Mouse (Mus musculus) midbrain, embryonic 14.5 days (tissue): ENCODE data around the gene Serpina3j. TPM values are rescaled to one million over a fixed set of nuclear protein-coding genes. Genes with fewer than 3 reads are reported as not detected.

Experiments
- ATAC-seq: fragments of 200-750 bp; cut with Nextera tagmentation; 2 replicates; pipeline ENCODE4 v1.8.0; 2017; ENCODE audit warnings: moderate number of reproducible peaks, moderate library complexity; ENCODE audit not compliant: low FRiP score, low TSS enrichment
- DNase-seq: peaks from one replicate; pipeline ENCODE4 v3.0.0-alpha.2; 2015
- H3K27ac ChIP-seq: fragments of 300-500 bp; sonication (generic); replicated peaks from 2 replicates; pipeline ENCODE4 v1.5.1; 2014; ENCODE audit warnings: mild to moderate bottlenecking, low read depth, low read length, moderate library complexity
- H3K27me3 ChIP-seq: fragments of 300-500 bp; sonication (generic); 2 replicates; pipeline ENCODE4 v1.6.1; 2014; ENCODE audit warnings: low read length, control low read depth, mixed read lengths; ENCODE audit not compliant: control insufficient read depth, insufficient read depth
- H3K36me3 ChIP-seq: fragments of 300-500 bp; sonication (generic); 2 replicates; pipeline ENCODE4 v1.6.1; 2014; ENCODE audit warnings: low read length, control low read depth; ENCODE audit not compliant: control insufficient read depth, insufficient read depth
- H3K4me1 ChIP-seq: fragments of 300-500 bp; sonication (generic); 2 replicates; pipeline ENCODE4 v1.6.1; 2014; ENCODE audit warnings: mild to moderate bottlenecking, antibody characterized with exemption, low read length, control low read depth; ENCODE audit not compliant: control insufficient read depth, insufficient read depth
- H3K4me2 ChIP-seq: fragments of 300-500 bp; sonication (generic); 2 replicates; pipeline ENCODE4 v1.6.1; 2014; ENCODE audit warnings: mild to moderate bottlenecking, low read length, moderate library complexity
- H3K4me3 ChIP-seq: fragments of 300-500 bp; sonication (generic); replicated peaks from 2 replicates; pipeline ENCODE4 v1.5.1; 2014; ENCODE audit warnings: low read depth, low read length
- H3K9ac ChIP-seq: fragments of 300-500 bp; sonication (generic); replicated peaks from 2 replicates; pipeline ENCODE4 v1.6.1; 2014; ENCODE audit warnings: mild to moderate bottlenecking, low read length, moderate library complexity
- H3K9me3 ChIP-seq: fragments of 300-500 bp; sonication (generic); 2 replicates; pipeline ENCODE4 v1.6.1; 2016; ENCODE audit warnings: low read length, control low read depth, mixed read lengths; ENCODE audit not compliant: control insufficient read depth
- WGBS: fragments of 180-500 bp; shearing (Covaris S2); extraction: QIAGEN DNeasy Blood & Tissue Kit; methylation state at CpG from one replicate; pipeline ENCODE4 v1.1.7; 2014; 5-methylcytosine and 5-hydroxymethylcytosine counted together
- polyA plus RNA-seq: library from polyadenylated mRNA; unstranded; fragments of >200 nt; fragmentation: Nextera tagmentation; extraction: Ambion mirVana; gene quantifications from 2 replicates; pipeline ENCODE4 v1.2.1, GENCODE M21; 2014

Gene Serpina3j
- not detected in 2 replicates for polyA plus RNA-seq

GRCm38 (mm10) chr12:104314253-104314652 lies at the start of gene Serpina3j:
TSS of gene Serpina3j (plus strand) at chr12:104314553.
- H3K4me3 ChIP-seq = no peak within 1 kb of the TSS
- DNase-seq (no peak), ATAC-seq (no peak)
- no peak within 1 kb of the TSS for H3K27ac ChIP-seq
- H3K4me1 ChIP-seq = no peaks in the 10 kb centered on the region
- H3K27me3 ChIP-seq = no peaks in the 10 kb centered on the region
- no peaks in the 10 kb centered on the region for H3K9me3 ChIP-seq
- H3K4me2 ChIP-seq = no peak within 1 kb of the TSS
- WGBS = 93% methylated on average over 1 of the region's 1 CpGs
- H3K36me3 ChIP-seq = no peaks in the 10 kb centered on the region
- H3K9ac ChIP-seq = no peak within 1 kb of the TSS

GRCm38 (mm10) chr12:104266374-104266773 lies 48.0 kb upstream of the Serpina3j start:
- ATAC-seq = no peak
- Histone ChIP-seq H3K27ac (no peak overlapping the region), H3K4me3 (no peak overlapping the region), H3K36me3 (no peaks in the 10 kb centered on the region), H3K4me1 (no peaks in the 10 kb centered on the region), H3K4me2 (no peak overlapping the region), H3K9me3 (no peaks in the 10 kb centered on the region), H3K27me3 (no peaks in the 10 kb centered on the region), H3K9ac (no peak overlapping the region)
- DNase-seq = no peak
- WGBS = 91% methylated on average over 3 of the region's 3 CpGs

GRCm38 (mm10) chr12:104278216-104279055 lies 35.9 kb upstream of the Serpina3j start:
- 79% methylated on average over 18 of the region's 18 CpGs for WGBS
- no peak overlapping the region for H3K4me3 ChIP-seq
- no peaks in the 10 kb centered on the region for H3K36me3 ChIP-seq
- H3K27me3 ChIP-seq = no peaks in the 10 kb centered on the region
- ATAC-seq (no peak), DNase-seq (peak; percentile 60)
- H3K27ac ChIP-seq = no peak overlapping the region
- H3K4me1 ChIP-seq = 0 out of 2 replicates have a peak, but pooled peaks cover 3% of the 10 kb centered on the region
- H3K4me2 ChIP-seq = no peak overlapping the region
- H3K9me3 ChIP-seq = 0 out of 2 replicates have a peak, but pooled peaks cover 3% of the 10 kb centered on the region
- no peak overlapping the region for H3K9ac ChIP-seq

GRCm38 (mm10) chr12:104279056-104279435 lies 35.3 kb upstream of the Serpina3j start:
- ATAC-seq (peak; percentile 40; the same call in 1 of the 2 replicates), DNase-seq (peak; percentile 63)
- Histone ChIP-seq H3K27me3 (no peaks in the 10 kb centered on the region), H3K4me1 (0 out of 2 replicates have a peak, but pooled peaks cover 3% of the 10 kb centered on the region), H3K4me3 (no peak overlapping the region), H3K4me2 (no peak overlapping the region), H3K9me3 (0 out of 2 replicates have a peak, but pooled peaks cover 3% of the 10 kb centered on the region), H3K27ac (no peak overlapping the region), H3K9ac (no peak overlapping the region), H3K36me3 (no peaks in the 10 kb centered on the region)
- 16% methylated on average over 3 of the region's 3 CpGs for WGBS

- no peak overlapping the region for H3K9ac ChIP-seq
- DNase-seq (no peak), ATAC-seq (no peak)
- no peaks in the 10 kb centered on the region for H3K36me3 ChIP-seq
- no peak overlapping the region for H3K4me2 ChIP-seq
- no peaks in the 10 kb centered on the region for H3K27me3 ChIP-seq
- WGBS = 94% methylated on average over 11 of the region's 11 CpGs
- no peak overlapping the region for H3K27ac ChIP-seq
- H3K9me3 ChIP-seq = 0 out of 2 replicates have a peak, but pooled peaks cover 3% of the 10 kb centered on the region
- H3K4me1 ChIP-seq = 0 out of 2 replicates have a peak, but pooled peaks cover 3% of the 10 kb centered on the region
- no peak overlapping the region for H3K4me3 ChIP-seq
Measured at GRCm38 (mm10) chr12:104283380-104283779, 31.0 kb upstream of the Serpina3j start.

GRCm38 (mm10) chr12:104288336-104288735 lies 26.0 kb upstream of the Serpina3j start:
- Histone ChIP-seq H3K27me3 (no peaks in the 10 kb centered on the region), H3K4me3 (no peak overlapping the region), H3K27ac (no peak overlapping the region), H3K9ac (no peak overlapping the region), H3K4me2 (no peak overlapping the region), H3K9me3 (no peaks in the 10 kb centered on the region), H3K36me3 (no peaks in the 10 kb centered on the region), H3K4me1 (no peaks in the 10 kb centered on the region)
- ATAC-seq = no peak
- DNase-seq = no peak

- Histone ChIP-seq H3K36me3 (no peaks in the 10 kb centered on the region), H3K4me3 (no peak overlapping the region), H3K27ac (no peak overlapping the region), H3K4me1 (no peaks in the 10 kb centered on the region), H3K27me3 (no peaks in the 10 kb centered on the region), H3K9ac (no peak overlapping the region), H3K9me3 (no peaks in the 10 kb centered on the region), H3K4me2 (no peak overlapping the region)
- WGBS = 49% methylated on average over 4 of the region's 4 CpGs
- ATAC-seq (no peak), DNase-seq (no peak)
Measured at GRCm38 (mm10) chr12:104289872-104290271, 24.5 kb upstream of the Serpina3j start.

GRCm38 (mm10) chr12:104293963-104294362 lies 20.4 kb upstream of the Serpina3j start:
- 90% methylated on average over 2 of the region's 2 CpGs for WGBS
- H3K9me3 ChIP-seq = no peaks in the 10 kb centered on the region
- no peak overlapping the region for H3K9ac ChIP-seq

GRCm38 (mm10) chr12:104298049-104298448 lies 16.3 kb upstream of the Serpina3j start:
- H3K4me1 ChIP-seq = no peaks in the 10 kb centered on the region
- ATAC-seq (no peak), DNase-seq (no peak)

More at GRCm38 (mm10) chr12:104293963-104294362, 20.4 kb upstream of the Serpina3j start:
- Histone ChIP-seq H3K4me2 (no peak overlapping the region), H3K27ac (no peak overlapping the region), H3K36me3 (no peaks in the 10 kb centered on the region), H3K4me3 (no peak overlapping the region), H3K4me1 (no peaks in the 10 kb centered on the region), H3K27me3 (no peaks in the 10 kb centered on the region)
- no peak for DNase-seq
- no peak for ATAC-seq

More at GRCm38 (mm10) chr12:104298049-104298448, 16.3 kb upstream of the Serpina3j start:
- Histone ChIP-seq H3K36me3 (no peaks in the 10 kb centered on the region), H3K9ac (no peak overlapping the region), H3K27ac (no peak overlapping the region), H3K27me3 (no peaks in the 10 kb centered on the region), H3K9me3 (no peaks in the 10 kb centered on the region), H3K4me2 (no peak overlapping the region), H3K4me3 (no peak overlapping the region)
- WGBS = 96% methylated on average over 2 of the region's 2 CpGs
